Mouse (Mus musculus) kidney, adult 9 months (tissue): ENCODE results near the gene Lcn6.
"Not testable (repeated sequence)": the region's sequence is repeated elsewhere in the genome, so short reads cannot be mapped to it uniquely, and the experiment has no call there.

ENCODE experiments used
- DNase-seq: peaks from one replicate; pipeline ENCODE4 v3.0.0; 2022

The Lcn6 gene

DNA sequence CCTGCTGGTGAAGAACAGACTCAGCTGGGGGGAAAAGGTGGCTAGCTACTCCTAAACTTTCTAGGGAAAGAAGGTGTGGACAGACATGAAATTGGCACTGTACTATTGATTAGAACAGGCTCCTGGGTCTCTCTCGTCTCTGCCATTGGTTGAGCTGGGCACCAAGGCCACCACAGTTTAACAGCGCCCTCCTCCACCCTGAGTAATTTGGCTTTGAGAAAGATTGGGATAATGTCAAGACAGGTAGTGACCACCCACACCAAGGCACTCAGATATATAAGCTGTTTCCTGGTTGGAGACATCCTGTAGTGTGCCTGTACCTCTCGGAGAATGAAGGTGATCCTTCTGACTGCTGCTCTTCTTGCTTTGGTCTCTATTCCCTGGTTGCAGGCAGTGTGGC is at the start of gene Lcn6:
Gene Lcn6 (plus strand): TSS at position 301 of the 400 bp plus-strand sequence.
- no peak for DNase-seq

GRCm38 (mm10) chr2:25627811-25628210 is 48.8 kb upstream of the Lcn6 start, which contains the start of gene Fcna:
TSS of gene Fcna (minus strand) at chr2:25628030.
- DNase-seq = no peak

DNA sequence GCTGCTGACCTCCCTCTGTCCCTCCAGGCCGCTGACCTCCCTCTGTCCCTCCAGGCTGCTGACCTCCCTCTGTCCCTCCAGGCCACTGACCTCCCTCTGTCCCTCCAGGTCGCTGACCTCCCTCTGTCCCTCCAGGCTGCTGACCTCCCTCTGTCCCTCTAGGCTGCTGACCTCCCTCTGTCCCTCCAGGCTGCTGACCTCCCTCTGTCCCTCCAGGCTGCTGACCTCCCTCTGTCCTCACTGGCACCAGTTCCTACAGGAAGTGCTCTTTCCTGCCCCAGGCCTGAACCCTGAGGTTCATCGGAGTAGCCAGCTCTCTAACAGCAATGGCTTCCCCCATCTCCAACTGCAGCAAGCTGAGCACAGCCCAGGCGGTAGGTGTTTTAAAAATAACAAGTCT is 47.8 kb upstream of the Lcn6 start:
- DNase-seq = peak; percentile 53

DNA sequence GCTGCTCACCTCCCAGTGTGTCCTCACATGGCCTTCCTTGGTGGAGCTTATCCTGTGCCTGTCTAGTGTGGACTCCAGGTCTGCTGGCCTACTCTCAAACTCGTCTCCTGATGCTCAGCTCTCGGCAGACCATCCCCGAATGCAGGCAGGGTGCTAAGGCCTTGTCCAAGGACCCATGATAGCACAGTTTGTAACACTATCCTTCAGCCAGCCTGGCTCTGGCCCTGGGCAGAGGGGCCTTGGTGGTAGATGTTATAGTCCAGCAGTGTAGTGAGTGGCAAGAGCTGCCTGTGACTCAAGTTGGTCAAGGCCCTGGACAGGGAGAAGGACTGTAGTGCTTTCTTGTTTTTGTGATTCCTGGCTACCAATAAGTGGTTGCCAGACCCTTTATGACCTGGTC is 43.0 kb upstream of the Lcn6 start:
- DNase-seq = no peak

- DNase-seq = no peak
These were observed 42.5 kb upstream of the Lcn6 start for GRCm38 (mm10) chr2:25634046-25634445.

- peak; percentile 31 for DNase-seq
These were observed 36.7 kb upstream of the Lcn6 start for GRCm38 (mm10) chr2:25639890-25640289.

DNA sequence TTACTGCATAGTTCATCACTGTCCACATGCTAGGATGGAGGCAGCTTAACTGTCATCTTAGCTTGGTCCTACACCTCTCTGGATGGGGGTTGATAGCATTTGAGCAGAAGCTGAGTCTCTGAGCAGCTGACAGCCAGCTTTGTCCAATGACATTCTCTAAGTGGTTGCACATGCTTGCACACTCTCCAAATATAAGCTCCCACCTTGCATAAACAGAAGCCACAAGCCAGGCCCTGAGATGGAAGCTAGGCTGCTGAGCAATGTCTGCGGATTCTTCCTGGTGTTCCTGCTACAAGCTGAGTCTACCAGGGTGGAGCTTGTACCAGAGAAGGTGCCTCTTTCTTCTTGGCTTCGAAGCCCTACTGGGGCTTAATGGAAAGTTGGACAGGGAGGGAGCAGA is 23.7 kb upstream of the Lcn6 start, which contains the start of gene Lcn8:
Gene Lcn8 (plus strand): TSS at position 219 of the 400 bp plus-strand sequence.
- no peak for DNase-seq

DNA sequence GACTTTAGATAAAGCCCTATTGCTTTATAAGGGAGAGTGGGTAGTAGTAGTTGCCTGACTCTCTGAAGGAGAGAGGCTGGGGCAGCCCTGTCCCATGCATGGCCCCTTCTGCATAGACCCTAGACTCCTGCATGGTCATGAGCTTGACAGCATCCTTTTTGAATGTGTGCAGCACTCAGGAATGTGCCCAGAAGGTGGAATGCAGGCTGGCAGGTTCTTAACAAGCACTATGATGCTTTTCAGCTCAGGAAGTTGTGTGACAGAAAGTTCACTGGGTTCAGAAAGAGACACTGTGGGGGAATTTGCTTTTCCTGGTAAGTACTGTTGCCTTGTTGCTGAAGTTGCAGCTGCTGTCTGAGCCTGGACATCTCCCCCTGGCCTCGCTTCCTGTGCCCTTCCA is 22.1 kb upstream of the Lcn6 start:
- no peak for DNase-seq

DNA sequence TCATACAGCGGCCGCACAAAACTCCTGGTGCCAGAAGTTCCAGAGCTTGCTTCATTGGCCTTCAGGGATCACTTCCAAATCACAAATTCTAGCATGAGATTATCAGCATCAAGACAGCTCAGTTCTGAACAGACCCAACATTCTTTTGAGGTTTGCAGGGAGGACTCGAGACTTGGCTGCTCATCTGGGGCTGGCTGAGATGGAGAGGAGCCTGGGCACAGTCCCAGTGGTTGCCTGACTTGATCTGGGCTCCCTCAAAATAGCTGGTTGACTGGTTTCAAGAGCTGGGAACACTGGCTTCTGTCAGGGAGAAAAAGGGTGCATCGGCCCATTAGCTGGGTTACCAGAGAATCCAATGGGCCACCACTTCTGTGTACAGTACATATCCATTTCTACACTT is 19.9 kb upstream of the Lcn6 start:
- DNase-seq = no peak

GRCm38 (mm10) chr2:25657246-25657645 is 19.3 kb upstream of the Lcn6 start:
- no peak for DNase-seq

DNA sequence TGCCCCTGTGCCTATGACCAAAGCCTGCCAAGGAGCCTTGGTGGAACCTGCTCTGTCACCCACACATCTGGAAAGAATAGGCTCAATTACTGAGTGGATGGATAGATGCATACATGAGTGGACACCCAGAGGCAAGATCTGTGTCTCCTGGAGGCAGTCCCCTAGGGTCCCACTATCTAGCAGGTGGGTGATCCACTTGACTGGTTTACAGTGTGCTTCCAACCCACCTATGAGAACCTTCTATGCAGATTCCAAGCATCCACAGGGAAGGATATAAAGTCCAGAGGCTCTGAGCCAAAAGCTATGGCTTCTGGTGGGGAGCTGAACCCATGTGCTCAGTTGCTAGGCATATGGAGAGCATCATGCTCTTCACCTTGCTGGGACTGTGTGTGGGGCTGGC is 18.9 kb upstream of the Lcn6 start, which contains the start of gene Lcn5:
Gene Lcn5 (plus strand): TSS at position 301 of the 400 bp plus-strand sequence.
- no peak for DNase-seq

- no peak for DNase-seq
These were observed 16.3 kb upstream of the Lcn6 start for GRCm38 (mm10) chr2:25660279-25660678.

- no peak for DNase-seq
These were observed 15.2 kb upstream of the Lcn6 start for GRCm38 (mm10) chr2:25661245-25661970.

GRCm38 (mm10) chr2:25663511-25663910 is 13.1 kb upstream of the Lcn6 start:
- DNase-seq = peak; percentile 63

GRCm38 (mm10) chr2:25664125-25664524 is 12.5 kb upstream of the Lcn6 start:
- no peak for DNase-seq

DNA sequence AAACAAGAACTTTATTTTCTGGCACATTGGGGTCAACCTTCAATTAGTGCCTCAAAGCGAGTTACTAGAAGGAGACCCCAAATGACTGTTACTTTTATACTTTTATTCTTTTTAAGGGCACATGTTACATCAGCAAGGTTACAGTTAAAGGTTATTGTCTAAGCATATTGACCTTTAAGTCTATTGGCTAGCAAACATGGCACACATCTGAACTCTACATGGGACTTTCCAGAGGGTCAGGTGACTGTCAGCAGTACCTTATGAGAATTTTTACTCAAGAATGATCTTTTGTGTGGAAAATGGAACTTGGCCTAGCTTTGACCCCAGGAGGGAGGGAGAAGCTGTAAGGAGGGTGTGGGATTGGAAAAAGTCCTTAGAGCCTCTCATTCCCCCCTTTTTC is 10.1 kb upstream of the Lcn6 start:
- DNase-seq = no peak

DNA sequence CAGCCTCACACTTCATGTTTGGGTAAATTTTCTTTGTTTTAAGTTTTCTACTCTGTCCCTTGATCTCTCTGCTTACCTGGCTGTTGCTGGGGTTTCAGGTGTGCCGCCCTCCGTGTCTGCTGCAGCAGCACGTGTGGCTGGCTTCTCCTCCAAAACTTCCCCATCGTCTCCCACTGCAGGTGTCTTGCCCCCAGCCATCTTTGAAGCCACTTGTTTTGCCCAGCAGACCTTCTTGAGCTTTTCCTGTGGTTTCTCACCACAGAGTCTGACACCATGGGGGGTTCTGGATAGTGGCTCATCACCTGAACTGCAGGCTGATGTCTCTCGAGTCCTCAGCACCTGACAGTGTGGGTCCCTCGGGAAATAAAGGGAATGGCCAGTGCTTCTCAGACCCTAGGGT is 3.0 kb downstream of the Lcn6 start:
- no peak for DNase-seq

- DNase-seq = no peak
These were observed 5.8 kb downstream of the Lcn6 start, which contains the start of gene Lcn10 for GRCm38 (mm10) chr2:25682426-25682825. TSS of gene Lcn10 (plus strand) at chr2:25682726.

DNA sequence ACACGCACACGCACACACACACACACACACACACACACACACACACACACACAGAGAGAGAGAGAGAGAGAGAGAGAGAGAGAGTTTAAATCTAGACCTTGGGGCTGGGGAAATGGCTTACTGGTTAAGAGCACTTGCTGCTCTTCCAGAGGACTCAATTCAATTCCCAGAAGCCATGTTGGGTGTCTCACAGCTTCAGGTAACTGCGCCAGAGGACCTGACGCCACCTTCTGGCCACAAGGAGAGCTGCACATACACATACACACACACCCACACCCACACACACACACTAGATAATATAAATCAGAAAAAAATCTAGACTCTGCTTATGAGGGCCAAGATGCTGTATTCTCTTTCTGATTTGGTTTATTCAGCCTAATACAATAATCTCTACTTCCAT is 10.4 kb downstream of the Lcn6 start:
- no peak for DNase-seq

DNA sequence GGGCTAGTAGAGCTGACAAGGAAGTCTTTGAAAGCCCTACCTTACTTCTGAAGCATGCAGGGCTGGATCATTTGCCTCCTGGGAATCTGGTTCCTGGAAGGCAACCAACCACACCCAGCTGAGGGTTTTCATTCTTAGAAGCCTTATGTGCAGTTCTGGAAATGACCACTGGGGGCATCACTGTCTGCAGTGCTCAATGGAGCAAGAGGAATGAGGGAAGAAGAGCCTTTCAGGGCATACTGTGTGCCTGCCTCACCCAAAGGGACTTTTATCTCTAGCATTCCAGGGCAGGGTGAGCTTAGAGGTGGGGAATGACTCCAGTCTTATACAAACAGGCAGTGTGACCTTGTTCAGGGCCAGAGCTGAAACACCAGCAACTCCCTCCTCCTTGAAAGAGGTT is 18.0 kb downstream of the Lcn6 start:
- DNase-seq = peak; percentile 59

GRCm38 (mm10) chr2:25696951-25697350 is 20.4 kb downstream of the Lcn6 start:
- DNase-seq = peak; percentile 41

DNA sequence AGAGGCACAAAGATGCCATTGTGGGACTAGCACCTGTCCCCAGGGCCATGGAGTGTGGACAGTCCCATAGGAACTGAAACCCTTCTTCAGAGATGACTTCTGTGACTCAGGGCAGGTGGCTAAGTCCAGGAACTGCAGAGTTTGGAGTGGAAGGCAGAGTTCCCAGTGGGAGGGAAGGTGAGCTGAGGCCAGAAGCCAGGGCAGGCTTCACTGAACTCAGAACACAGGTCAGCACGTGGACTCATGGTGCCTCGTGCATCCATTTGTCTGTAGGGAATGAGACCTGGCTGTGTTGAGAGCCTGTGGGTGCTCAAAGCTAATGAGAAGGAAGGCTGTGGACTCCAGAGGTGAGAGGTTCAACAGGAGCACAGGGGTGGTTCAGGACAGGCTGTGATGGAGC is 22.1 kb downstream of the Lcn6 start:
- peak; percentile 37 for DNase-seq

GRCm38 (mm10) chr2:25699743-25700142 is 23.2 kb downstream of the Lcn6 start, which contains the start of gene Obp2a:
TSS of gene Obp2a (plus strand) at chr2:25700043.
- DNase-seq = not testable (repeated sequence)

DNA sequence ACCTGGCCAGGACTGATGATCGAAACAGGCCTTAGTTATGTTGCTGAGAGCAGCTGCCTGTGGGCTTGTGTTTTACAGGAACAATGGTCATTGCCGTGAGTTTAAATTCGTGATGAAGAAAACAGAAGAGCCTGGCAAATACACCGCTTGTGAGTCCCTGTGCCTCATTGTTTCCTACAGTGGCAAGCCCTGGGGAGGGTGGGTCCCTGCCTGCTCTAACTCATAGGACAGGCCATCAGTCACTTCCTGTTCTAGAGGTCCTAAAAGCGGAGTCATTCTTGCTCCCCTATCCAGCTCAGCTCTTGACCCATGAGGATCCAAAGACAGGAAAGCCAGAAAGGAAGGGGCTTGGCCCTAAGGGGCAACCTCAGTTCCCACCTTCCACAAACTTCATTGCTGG is 24.4 kb downstream of the Lcn6 start:
- no peak for DNase-seq

DNA sequence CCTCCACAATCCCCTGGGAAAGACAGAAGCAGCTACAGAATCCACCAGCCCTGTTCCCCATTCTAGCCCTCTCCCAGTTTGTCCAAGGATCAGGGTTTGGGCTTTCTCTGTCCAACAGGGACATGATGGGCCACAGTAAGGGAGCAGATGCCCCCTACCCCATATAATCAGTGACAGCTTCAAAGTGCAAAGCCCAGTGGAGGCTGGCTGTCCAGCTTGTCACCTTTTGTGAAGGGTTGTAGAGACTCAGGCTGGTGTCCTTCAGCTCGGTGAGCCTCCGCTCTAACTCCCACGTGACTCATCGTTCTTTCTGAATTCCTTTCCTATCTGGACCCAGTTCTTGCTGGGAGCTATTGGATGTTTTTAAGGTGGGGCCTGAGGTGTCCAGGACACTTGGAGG is 27.1 kb downstream of the Lcn6 start:
- DNase-seq = no peak
